Mouse (Mus musculus) myocyte (in vitro differentiated cells): ENCODE measurements around the gene Tectb. TPM values are rescaled to one million over a fixed set of nuclear protein-coding genes. Genes with fewer than 3 reads are reported as not detected.

Experiments used
- H3K27me3 ChIP-seq: one replicate; pipeline ENCODE4 v1.6.1; 2011; ENCODE audit not compliant: control insufficient read depth, insufficient read depth, insufficient read length
- H3K36me3 ChIP-seq: one replicate; pipeline ENCODE4 v1.6.1; 2011; ENCODE audit not compliant: control insufficient read depth, insufficient read depth
- H3K4me2 ChIP-seq: one replicate; pipeline ENCODE4 v1.6.1; 2011; ENCODE audit warnings: low read depth, control low read depth
- H3K4me3 ChIP-seq: one replicate; pipeline ENCODE4 v1.5.1; 2011; ENCODE audit warnings: mild to moderate bottlenecking, control low read depth, moderate library complexity
- H3K79me2 ChIP-seq: one replicate; pipeline ENCODE4 v1.6.1; 2011; ENCODE audit not compliant: control insufficient read depth, insufficient read depth
- H3ac ChIP-seq: one replicate; pipeline ENCODE4 v1.6.1; 2011; ENCODE audit not compliant: control insufficient read depth, insufficient read length
- CEBPB ChIP-seq: IDR thresholded peaks from 2 replicates; pipeline ENCODE4 v1.6.1; 2011; ENCODE audit warnings: mild to moderate bottlenecking, moderate library complexity; ENCODE audit not compliant: poor library complexity, insufficient read depth, severe bottlenecking
- E2F4 ChIP-seq: IDR thresholded peaks from one replicate; pipeline ENCODE4 v1.6.1; 2011; ENCODE audit warnings: mild to moderate bottlenecking, control low read depth, moderate library complexity; ENCODE audit not compliant: insufficient read depth
- MAX ChIP-seq: IDR thresholded peaks from one replicate; pipeline ENCODE4 v1.6.1; 2011; ENCODE audit warnings: low read depth, mild to moderate bottlenecking, control low read depth
- MYOD1 ChIP-seq, 3 experiments: IDR thresholded peaks; one replicate each; pipeline ENCODE4 v1.6.1; 2011; ENCODE audit warnings: control low read depth in 2 of 3, low read depth in 2 of 3, mild to moderate bottlenecking in 2 of 3, moderate library complexity in 1 of 3; ENCODE audit not compliant: insufficient read length in 2 of 3, control insufficient read depth in 1 of 3
- MYOG ChIP-seq, 3 experiments: IDR thresholded peaks; one replicate each; pipeline ENCODE4 v1.6.1; 2011; ENCODE audit warnings: control low read depth in 2 of 3, low read depth in 2 of 3, mild to moderate bottlenecking in 2 of 3; ENCODE audit not compliant: insufficient read length in 2 of 3, control insufficient read depth in 1 of 3, insufficient read depth in 1 of 3
- POLR2A ChIP-seq: IDR thresholded peaks from one replicate; pipeline ENCODE4 v1.6.1; 2011; ENCODE audit warnings: low read depth, mild to moderate bottlenecking, control low read depth, moderate library complexity; ENCODE audit not compliant: insufficient read length
- POLR2AphosphoS2 ChIP-seq: IDR thresholded peaks from one replicate; pipeline ENCODE4 v1.6.1; 2011; ENCODE audit warnings: low read depth, control low read depth; ENCODE audit not compliant: insufficient read length
- REST ChIP-seq: IDR thresholded peaks from one replicate; pipeline ENCODE4 v1.6.1; 2011; ENCODE audit warnings: mild to moderate bottlenecking, control low read depth, moderate library complexity; ENCODE audit not compliant: insufficient read depth, insufficient read length
- SRF ChIP-seq: IDR thresholded peaks from one replicate; pipeline ENCODE4 v1.6.1; 2011; ENCODE audit warnings: low read depth; ENCODE audit not compliant: control insufficient read depth, insufficient read length
- TCF12 ChIP-seq: IDR thresholded peaks from one replicate; pipeline ENCODE4 v1.6.1; 2011; ENCODE audit warnings: mild to moderate bottlenecking, control low read depth; ENCODE audit not compliant: poor library complexity, insufficient read depth, severe bottlenecking
- TCF3 ChIP-seq: IDR thresholded peaks from one replicate; pipeline ENCODE4 v1.6.1; 2011; ENCODE audit warnings: low read depth, control low read depth; ENCODE audit not compliant: insufficient read length
- USF1 ChIP-seq: IDR thresholded peaks from one replicate; pipeline ENCODE4 v1.6.1; 2011; ENCODE audit warnings: low read depth, mild to moderate bottlenecking, control low read depth, moderate library complexity
- polyA plus RNA-seq: library from polyadenylated mRNA; unstranded; fragments of >200 nt; fragmentation: generic; extraction: Trizol; gene quantifications from one replicate; pipeline ENCODE4 v1.2.1, GENCODE M21; 2012; ENCODE audit warnings: missing spikeins

The Tectb gene
- polyA plus RNA-seq, 1 experiment = not detected

DNA sequence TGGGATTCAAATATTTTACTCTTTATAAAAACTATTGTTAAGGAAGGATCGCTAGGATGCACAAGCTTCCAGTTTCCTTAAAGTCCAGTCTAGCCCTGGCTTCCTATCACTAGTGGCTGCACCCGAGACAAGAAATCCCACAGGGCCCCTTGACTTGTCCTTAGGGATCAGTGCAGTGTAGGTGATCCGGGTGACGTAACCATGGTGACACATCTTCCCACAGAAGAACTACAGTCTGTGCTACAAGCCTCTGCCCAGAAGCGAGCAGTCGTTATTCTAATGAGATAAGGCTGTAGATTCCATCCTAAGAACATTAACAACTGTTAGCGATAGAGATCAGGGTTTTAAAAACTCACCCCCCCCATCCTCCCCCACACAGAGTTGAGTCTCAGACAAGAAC is 4.5 kb downstream of the Tectb start:
- no peak overlapping the region for H3ac ChIP-seq
- H3K79me2 ChIP-seq = no peaks in the 10 kb centered on the region
- H3K36me3 ChIP-seq = no peaks in the 10 kb centered on the region
- peaks cover 25% of the 10 kb centered on the region for H3K27me3 ChIP-seq
- H3K4me3 ChIP-seq = no peak overlapping the region
- H3K4me2 ChIP-seq = no peak overlapping the region
- TF ChIP-seq TCF3 (no peak), POLR2AphosphoS2 (no peak)

DNA sequence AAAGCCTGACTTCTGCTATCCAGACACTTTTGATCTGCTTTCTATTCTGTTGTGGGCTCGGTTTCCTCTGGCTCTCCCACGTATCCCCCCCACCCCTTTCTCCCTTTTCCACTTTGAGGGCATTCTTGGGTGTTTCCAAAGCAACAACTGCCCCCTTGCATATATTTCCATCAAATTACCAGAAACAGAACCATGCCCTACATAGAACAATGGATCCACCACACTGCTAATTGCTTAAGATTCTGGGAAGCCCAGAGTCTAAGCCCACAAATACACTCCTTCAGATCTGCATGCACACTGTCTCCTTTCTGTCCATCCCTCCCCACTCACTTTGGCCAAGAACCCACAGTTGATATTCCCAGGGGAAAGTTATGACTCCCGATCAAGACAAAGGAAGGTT is 5.1 kb downstream of the Tectb start:
- TF ChIP-seq E2F4 (no peak), MAX (no peak), REST (no peak), USF1 (no peak), MYOD1 (IDR thresholded peaks at IDR 0.05; ENCODE audit: control insufficient read depth in 1 of 3, insufficient read length in 2 of 3, low read depth in 2 of 3) (no peak), TCF12 (no peak), CEBPB (no peak), POLR2A (no peak), SRF (no peak), POLR2AphosphoS2 (no peak), TCF3 (no peak), MYOG (IDR thresholded peaks at IDR 0.05; ENCODE audit: control insufficient read depth in 1 of 3, insufficient read depth in 1 of 3, insufficient read length in 2 of 3, low read depth in 2 of 3) (no peak)
- no peaks in the 10 kb centered on the region for H3K36me3 ChIP-seq
- no peak overlapping the region for H3ac ChIP-seq
- H3K4me2 ChIP-seq = no peak overlapping the region
- no peak overlapping the region for H3K4me3 ChIP-seq
- H3K79me2 ChIP-seq = no peaks in the 10 kb centered on the region
- H3K27me3 ChIP-seq = peaks cover 27% of the 10 kb centered on the region

DNA sequence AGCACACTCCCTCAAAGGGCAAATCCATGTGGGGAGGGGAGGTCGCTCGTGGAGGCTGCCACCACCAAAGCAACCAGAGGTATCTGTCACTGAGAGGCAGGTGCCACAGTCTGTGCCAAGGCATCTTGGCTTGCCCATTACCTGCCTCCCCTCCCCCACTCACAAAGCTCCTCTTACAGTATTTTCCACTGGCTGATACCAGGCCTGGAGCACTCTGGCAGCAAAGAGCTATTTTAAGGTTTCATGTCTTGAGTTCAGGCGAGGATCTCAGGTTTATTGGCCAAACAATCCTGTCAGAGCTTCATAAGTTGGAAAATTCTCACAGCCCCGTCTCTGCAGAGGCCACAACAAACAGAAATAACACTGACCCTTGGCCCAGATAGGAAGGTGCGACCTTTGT is 9.5 kb downstream of the Tectb start:
- Histone ChIP-seq H3K27me3 (peaks cover 24% of the 10 kb centered on the region), H3ac (no peak overlapping the region), H3K4me2 (no peak overlapping the region), H3K4me3 (no peak overlapping the region), H3K36me3 (no peaks in the 10 kb centered on the region), H3K79me2 (no peaks in the 10 kb centered on the region)
- no peak for TF ChIP-seq POLR2A
- no peak for TF ChIP-seq CEBPB
- TF ChIP-seq SRF = no peak
- TF ChIP-seq E2F4 = no peak
- TF ChIP-seq TCF12 = no peak
- no peak for TF ChIP-seq MAX
- no peak for TF ChIP-seq USF1
- TF ChIP-seq MYOG (IDR thresholded peaks at IDR 0.05; ENCODE audit: control insufficient read depth in 1 of 3, insufficient read depth in 1 of 3, insufficient read length in 2 of 3, low read depth in 2 of 3) = no peak
- no peak for TF ChIP-seq MYOD1 (IDR thresholded peaks at IDR 0.05; ENCODE audit: control insufficient read depth in 1 of 3, insufficient read length in 2 of 3, low read depth in 2 of 3)
- no peak for TF ChIP-seq REST
- no peak for TF ChIP-seq POLR2AphosphoS2
- no peak for TF ChIP-seq TCF3

DNA sequence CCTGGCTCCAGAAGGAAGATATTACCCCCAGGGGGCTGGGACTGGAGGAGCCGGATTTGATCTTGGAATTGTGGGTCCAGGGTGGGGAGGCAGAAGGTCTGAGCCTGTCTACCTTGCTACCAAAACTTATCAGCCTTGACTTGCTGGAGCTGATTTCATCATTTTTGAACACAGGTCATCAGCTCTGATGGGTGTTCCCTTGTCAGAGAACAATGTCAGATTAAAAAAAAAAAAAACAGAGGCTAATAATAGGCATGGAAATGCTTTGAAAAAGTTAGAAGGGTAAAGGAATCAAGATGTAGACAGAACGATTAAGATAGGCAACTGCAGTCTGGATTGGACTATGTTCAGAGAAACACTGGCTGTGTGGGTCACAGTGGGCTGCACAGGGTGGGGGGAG is 11.1 kb downstream of the Tectb start:
- H3K27me3 ChIP-seq = peaks cover 24% of the 10 kb centered on the region
- no peak for TF ChIP-seq POLR2A
- TF ChIP-seq CEBPB = no peak
- TF ChIP-seq TCF3 = no peak
- TF ChIP-seq MYOG (IDR thresholded peaks at IDR 0.05; ENCODE audit: control insufficient read depth in 1 of 3, insufficient read depth in 1 of 3, insufficient read length in 2 of 3, low read depth in 2 of 3) = no peak
- TF ChIP-seq E2F4 = no peak
- no peak for TF ChIP-seq POLR2AphosphoS2
- no peak for TF ChIP-seq MAX
- no peak for TF ChIP-seq MYOD1 (IDR thresholded peaks at IDR 0.05; ENCODE audit: control insufficient read depth in 1 of 3, insufficient read length in 2 of 3, low read depth in 2 of 3)
- no peak for TF ChIP-seq SRF
- TF ChIP-seq REST = no peak
- TF ChIP-seq USF1 = no peak

DNA sequence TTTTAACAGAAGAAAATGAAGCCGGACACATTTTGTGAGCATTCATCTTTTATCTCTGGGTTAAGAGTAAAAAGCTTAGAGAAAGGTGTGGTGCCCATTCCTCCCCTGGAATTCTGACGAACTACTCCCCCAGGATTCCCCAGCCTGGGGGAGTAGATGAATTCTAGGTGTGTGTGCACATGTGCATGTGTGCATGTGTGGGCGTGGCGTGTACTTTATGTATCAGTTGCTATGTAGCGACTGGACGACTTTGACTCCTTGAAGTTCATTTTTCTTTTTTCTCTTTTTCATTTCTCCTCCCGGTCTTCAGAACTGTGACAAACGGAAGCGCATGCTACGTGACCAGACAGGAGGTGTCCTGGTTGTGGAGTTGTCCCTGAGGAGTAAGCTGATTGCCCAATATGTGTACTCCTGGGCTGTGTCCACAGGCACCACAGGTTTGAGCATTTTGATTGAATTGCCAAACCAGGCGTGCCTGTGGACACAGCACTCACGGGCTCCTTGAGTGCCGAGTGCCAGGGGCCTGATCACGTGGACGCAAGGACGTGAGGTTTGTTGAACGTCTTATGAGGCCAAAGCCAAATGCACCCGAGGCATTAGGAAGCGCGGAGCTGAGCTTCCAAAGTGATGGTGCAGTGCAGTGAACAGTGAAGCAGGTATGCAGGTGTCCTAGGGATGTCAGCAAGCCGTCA is 11.9 kb downstream of the Tectb start:
- H3ac ChIP-seq = no peak overlapping the region

More for the DNA sequence above, 11.1 kb downstream of the Tectb start:
- no peak overlapping the region for H3K4me2 ChIP-seq
- H3K79me2 ChIP-seq = no peaks in the 10 kb centered on the region
- no peak overlapping the region for H3K4me3 ChIP-seq
- no peak overlapping the region for H3ac ChIP-seq
- H3K36me3 ChIP-seq = no peaks in the 10 kb centered on the region

More for the DNA sequence above, 11.9 kb downstream of the Tectb start:
- no peak for TF ChIP-seq TCF3
- no peak for TF ChIP-seq SRF
- TF ChIP-seq E2F4 = no peak
- TF ChIP-seq POLR2A = no peak
- TF ChIP-seq REST = no peak
- TF ChIP-seq TCF12 = no peak
- no peak for TF ChIP-seq POLR2AphosphoS2
- TF ChIP-seq MYOD1 (IDR thresholded peaks at IDR 0.05; ENCODE audit: control insufficient read depth in 1 of 3, insufficient read length in 2 of 3, low read depth in 2 of 3) = no peak
- no peak for TF ChIP-seq MAX
- TF ChIP-seq MYOG (IDR thresholded peaks at IDR 0.05; ENCODE audit: control insufficient read depth in 1 of 3, insufficient read depth in 1 of 3, insufficient read length in 2 of 3, low read depth in 2 of 3) = no peak
- no peak for TF ChIP-seq CEBPB
- no peak for TF ChIP-seq USF1
- peaks cover 24% of the 10 kb centered on the region for H3K27me3 ChIP-seq
- H3K36me3 ChIP-seq = no peaks in the 10 kb centered on the region
- H3K4me3 ChIP-seq = no peak overlapping the region
- no peak overlapping the region for H3K4me2 ChIP-seq
- H3K79me2 ChIP-seq = no peaks in the 10 kb centered on the region
